Mouse (Mus musculus) small intestine, adult 2 months (tissue): ENCODE data around the gene Olfr645. TPM values are rescaled to one million over a fixed set of nuclear protein-coding genes. Genes with fewer than 3 reads are reported as not detected.

ENCODE experiments used
- H3K27ac ChIP-seq: fragments of 200-500 bp; 2 replicates; pipeline ENCODE4 v1.5.1; 2012; ENCODE audit warnings: low read depth, low read length, control low read depth, inconsistent platforms; ENCODE audit not compliant: insufficient read depth
- H3K27me3 ChIP-seq: fragments of 200-500 bp; 2 replicates; pipeline ENCODE4 v1.6.1; 2012; ENCODE audit warnings: mild to moderate bottlenecking, moderate library complexity, low read length, inconsistent platforms; ENCODE audit not compliant: control insufficient read depth, insufficient read depth
- H3K36me3 ChIP-seq: fragments of 200-500 bp; 2 replicates; pipeline ENCODE4 v1.6.1; 2012; ENCODE audit warnings: mild to moderate bottlenecking, low read length, control low read depth, inconsistent platforms; ENCODE audit not compliant: control insufficient read depth, insufficient read depth
- H3K4me1 ChIP-seq: fragments of 200-500 bp; 2 replicates; pipeline ENCODE4 v1.6.1; 2012; ENCODE audit warnings: low read length, inconsistent platforms, mixed read lengths; ENCODE audit not compliant: control insufficient read depth, insufficient read depth, insufficient read length
- H3K4me3 ChIP-seq: fragments of 200-500 bp; 2 replicates; pipeline ENCODE4 v1.5.1; 2012; ENCODE audit warnings: low read depth, mild to moderate bottlenecking, control low read depth, inconsistent platforms, low read length, moderate library complexity
- CTCF ChIP-seq: fragments of 200-500 bp; IDR thresholded peaks from 2 replicates; pipeline ENCODE4 v1.5.1; 2012; ENCODE audit warnings: low read depth, mild to moderate bottlenecking, control low read depth, inconsistent platforms, low read length, moderate library complexity, mixed read lengths; ENCODE audit not compliant: insufficient replicate concordance, insufficient read length; ENCODE audit errors: extremely low read depth
- POLR2A ChIP-seq: fragments of 200-500 bp; IDR thresholded peaks from 2 replicates; pipeline ENCODE4 v1.6.1; 2012; ENCODE audit warnings: low read depth, mild to moderate bottlenecking, control low read depth, inconsistent platforms, low read length, moderate library complexity
- WGBS: fragments of 180-500 bp; shearing (Covaris S2); methylation state at CpG from one replicate; pipeline ENCODE4 v1.1.7; 2018; 5-methylcytosine and 5-hydroxymethylcytosine counted together
- polyA plus RNA-seq: library from polyadenylated mRNA; depleted of rRNA; stranded (reverse); fragments of >200 nt; gene quantifications from 2 replicates; pipeline ENCODE4 v1.2.3, GENCODE M21; 2012; rRNA removed

Gene Olfr645
- polyA plus RNA-seq, 1 experiment, result not detected

GRCm38 (mm10) chr7:104050745-104051144 lies 34.5 kb downstream of the Olfr645 start:
- no peak overlapping the region for H3K27ac ChIP-seq
- 82% methylated on average over 4 of the region's 4 CpGs for WGBS

GRCm38 (mm10) chr7:104035145-104035544 lies 50.1 kb downstream of the Olfr645 start, which contains the start of gene Olfr641:
Gene Olfr641 (plus strand): TSS chr7:104035445.
- Histone ChIP-seq H3K4me1 (no peaks in the 10 kb centered on the region), H3K27ac (no peak within 1 kb of the TSS), H3K4me3 (no peak within 1 kb of the TSS), H3K27me3 (no peaks in the 10 kb centered on the region), H3K36me3 (no peaks in the 10 kb centered on the region)
- WGBS, result 60% methylated on average over 1 of the region's 1 CpGs
- TF ChIP-seq POLR2A, result no peak
- TF ChIP-seq CTCF, result no peak

More at GRCm38 (mm10) chr7:104050745-104051144, 34.5 kb downstream of the Olfr645 start:
- H3K4me1 ChIP-seq, result no peaks in the 10 kb centered on the region
- H3K4me3 ChIP-seq, result no peak overlapping the region
- no peaks in the 10 kb centered on the region for H3K36me3 ChIP-seq
- TF ChIP-seq CTCF (no peak), POLR2A (no peak)
- no peaks in the 10 kb centered on the region for H3K27me3 ChIP-seq

Other genes starting within 250 kb of the Olfr645 start
- not detected in 2 replicates for gene Hbb-bh2, start 244.9 kb downstream of the Olfr645 start, polyA plus RNA-seq
- not detected in 2 replicates for gene Hbb-bh1, start 242.3 kb downstream of the Olfr645 start, polyA plus RNA-seq
- not detected in 2 replicates for gene Hbb-y, start 232.2 kb downstream of the Olfr645 start, polyA plus RNA-seq
- not detected in 2 replicates for gene Olfr66, start 199.2 kb downstream of the Olfr645 start, polyA plus RNA-seq
- gene Olfr64, start 191.0 kb downstream of the Olfr645 start, polyA plus RNA-seq, result not detected in 2 replicates
- gene Olfr65, start 182.0 kb downstream of the Olfr645 start, polyA plus RNA-seq, result not detected in 2 replicates
- not detected in 2 replicates for gene Olfr631, start 156.6 kb downstream of the Olfr645 start, polyA plus RNA-seq
- gene Olfr632, start 151.1 kb downstream of the Olfr645 start, polyA plus RNA-seq, result not detected in 2 replicates
- not detected in 2 replicates for gene Olfr633, start 141.0 kb downstream of the Olfr645 start, polyA plus RNA-seq
- gene Olfr635, start 114.3 kb downstream of the Olfr645 start, polyA plus RNA-seq, result not detected in 2 replicates
- gene Olfr638, start 86.7 kb downstream of the Olfr645 start, polyA plus RNA-seq, result not detected in 2 replicates
- gene Olfr639, start 68.2 kb downstream of the Olfr645 start, polyA plus RNA-seq, result not detected in 2 replicates
- not detected in 2 replicates for gene Olfr640, start 59.9 kb downstream of the Olfr645 start, polyA plus RNA-seq
- not detected in 2 replicates for gene Olfr641, start 50.0 kb downstream of the Olfr645 start, polyA plus RNA-seq
- gene Olfr642, start 32.8 kb downstream of the Olfr645 start, polyA plus RNA-seq, result not detected in 2 replicates
- not detected in 2 replicates for gene 4930516K23Rik, start 24.0 kb downstream of the Olfr645 start, polyA plus RNA-seq
- gene Olfr644, start 13.6 kb downstream of the Olfr645 start, polyA plus RNA-seq, result not detected in 2 replicates
- gene Olfr646, start 19.4 kb upstream of the Olfr645 start, polyA plus RNA-seq, result not detected in 2 replicates
- not detected in 2 replicates for gene Ubqln5, start 44.4 kb upstream of the Olfr645 start, polyA plus RNA-seq
- gene Olfr643, start 51.9 kb upstream of the Olfr645 start, polyA plus RNA-seq, result not detected in 2 replicates
- gene Ubqln3, start 57.8 kb upstream of the Olfr645 start, polyA plus RNA-seq, result not detected in 2 replicates
- gene Ubqlnl, start 65.1 kb upstream of the Olfr645 start, polyA plus RNA-seq, result not detected in 2 replicates
- gene Olfm5, start 79.4 kb upstream of the Olfr645 start, polyA plus RNA-seq, result not detected in 2 replicates
- not detected in 2 replicates for gene Olfr648, start 97.9 kb upstream of the Olfr645 start, polyA plus RNA-seq
- not detected in 2 replicates for gene Olfr649, start 110.5 kb upstream of the Olfr645 start, polyA plus RNA-seq
- 0.44 and 0.61 TPM in 2 replicates for gene Trim6, start 133.3 kb upstream of the Olfr645 start, polyA plus RNA-seq
- gene Trim34a, start 159.0 kb upstream of the Olfr645 start, polyA plus RNA-seq, result 2.1 and 5.8 TPM in 2 replicates
- gene Trim5, start 202.6 kb upstream of the Olfr645 start, polyA plus RNA-seq, result 0.67 and 0.70 TPM in 2 replicates
- gene Trim12a, start 230.0 kb upstream of the Olfr645 start, polyA plus RNA-seq, result 2.8 and 5.9 TPM in 2 replicates
- gene Trim34b, start 244.0 kb upstream of the Olfr645 start, polyA plus RNA-seq, result 0.10 TPM in 1 of 2 replicates, not detected in the other